Mouse (Mus musculus) liver, embryonic 11.5 days (tissue): ENCODE results near the gene Usp28. TPM values are rescaled to one million over a fixed set of nuclear protein-coding genes. Genes with fewer than 3 reads are reported as not detected.

Experiments
- ATAC-seq: fragments of 200-750 bp; cut with Nextera tagmentation; replicated peaks from 2 replicates; pipeline ENCODE4 v1.8.0; 2017; ENCODE audit warnings: moderate number of reproducible peaks, mild to moderate bottlenecking, moderate TSS enrichment, moderate library complexity; ENCODE audit not compliant: low FRiP score
- DNase-seq: peaks from one replicate; pipeline ENCODE4 v3.0.0-alpha.2; 2017; ENCODE audit warnings: low spot score
- H3K27ac ChIP-seq: fragments of 300-500 bp; sonication (generic); 2 replicates; pipeline ENCODE4 v1.5.1; 2014; ENCODE audit warnings: mild to moderate bottlenecking, low read depth, low read length, control low read depth
- H3K27me3 ChIP-seq: fragments of 300-500 bp; sonication (generic); replicated peaks from 2 replicates; pipeline ENCODE4 v1.6.1; 2014; ENCODE audit warnings: low read length, mixed read lengths; ENCODE audit not compliant: control insufficient read depth, insufficient read depth
- H3K36me3 ChIP-seq: fragments of 300-500 bp; sonication (generic); 2 replicates; pipeline ENCODE4 v1.6.1; 2014; ENCODE audit warnings: mild to moderate bottlenecking, low read length, moderate library complexity, mixed read lengths; ENCODE audit not compliant: control insufficient read depth, insufficient read depth
- H3K4me1 ChIP-seq: fragments of 300-500 bp; sonication (generic); replicated peaks from 2 replicates; pipeline ENCODE4 v1.6.1; 2014; ENCODE audit warnings: low read length, mixed read lengths; ENCODE audit not compliant: control insufficient read depth, insufficient read depth
- H3K4me2 ChIP-seq: fragments of 300-500 bp; sonication (generic); 2 replicates; pipeline ENCODE4 v1.6.1; 2014; ENCODE audit warnings: mild to moderate bottlenecking, control low read depth, moderate library complexity
- H3K4me3 ChIP-seq: fragments of 300-500 bp; sonication (generic); 2 replicates; pipeline ENCODE4 v1.5.1; 2014; ENCODE audit warnings: low read depth, low read length, control low read depth
- H3K9ac ChIP-seq: fragments of 300-500 bp; sonication (generic); 2 replicates; pipeline ENCODE4 v1.6.1; 2014; ENCODE audit warnings: low read depth, low read length, control low read depth
- H3K9me3 ChIP-seq: fragments of 300-500 bp; sonication (generic); 2 replicates; pipeline ENCODE4 v1.6.1; 2016; ENCODE audit warnings: low read length, inconsistent platforms, mixed read lengths; ENCODE audit not compliant: control insufficient read depth
- WGBS: fragments of 180-500 bp; shearing (Covaris S2); extraction: QIAGEN DNeasy Blood & Tissue Kit; methylation state at CpG from one replicate; pipeline ENCODE4 v1.1.7; 2014; 5-methylcytosine and 5-hydroxymethylcytosine counted together
- polyA plus RNA-seq: library from polyadenylated mRNA; unstranded; fragments of >200 nt; fragmentation: Nextera tagmentation; extraction: Ambion mirVana; gene quantifications from 2 replicates; pipeline ENCODE4 v1.2.1, GENCODE M21; 2014

The Usp28 gene
- polyA plus RNA-seq: 15.2 and 15.4 TPM in 2 replicates

DNA sequence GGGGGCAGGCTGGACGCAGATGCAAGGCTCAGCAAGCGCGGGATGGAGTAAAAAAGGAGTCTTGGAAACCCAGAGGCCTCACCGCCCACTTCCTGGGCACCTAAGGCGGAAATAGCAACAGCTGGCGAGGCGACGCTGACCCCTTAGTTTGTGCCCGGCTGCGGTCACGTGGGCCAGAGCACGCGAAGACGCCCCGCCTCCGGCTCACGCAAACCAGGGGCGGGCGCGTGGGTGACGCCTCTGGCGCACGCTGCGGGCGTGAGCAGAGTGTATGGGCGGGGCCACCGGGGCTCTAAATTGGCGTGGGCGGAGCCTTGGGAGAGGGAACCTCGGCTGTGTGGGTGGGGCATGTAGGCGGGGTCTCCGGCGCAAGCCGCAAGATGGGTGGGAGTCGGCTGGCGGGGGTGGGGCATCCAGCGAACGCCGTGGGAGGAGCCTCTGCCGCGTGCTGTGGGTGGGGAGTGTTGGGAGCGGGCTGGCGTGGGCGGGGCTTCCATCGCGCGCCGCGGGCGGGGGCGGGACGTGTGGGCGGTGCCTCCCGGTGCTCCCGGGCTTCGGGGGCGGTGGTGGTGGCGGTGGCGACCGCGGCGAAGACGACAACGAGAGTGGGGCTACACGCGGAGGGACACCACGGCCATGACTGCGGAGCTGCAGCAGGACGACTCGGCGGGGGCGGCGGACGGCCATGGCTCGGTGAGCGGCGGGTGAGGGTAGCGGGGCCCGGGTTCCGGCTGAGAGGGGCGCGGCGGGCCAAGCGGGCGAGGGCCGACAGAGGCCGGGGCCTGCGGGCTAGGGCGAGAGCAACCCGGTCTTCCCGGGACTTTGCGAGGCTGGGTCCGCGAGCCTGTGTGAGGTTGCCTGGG, at the start of gene Usp28:
Gene Usp28 (plus strand): TSS at position 531 of the 863 bp plus-strand sequence.
- H3K27ac ChIP-seq: peak within 1 kb of the TSS; percentile 84

DNA sequence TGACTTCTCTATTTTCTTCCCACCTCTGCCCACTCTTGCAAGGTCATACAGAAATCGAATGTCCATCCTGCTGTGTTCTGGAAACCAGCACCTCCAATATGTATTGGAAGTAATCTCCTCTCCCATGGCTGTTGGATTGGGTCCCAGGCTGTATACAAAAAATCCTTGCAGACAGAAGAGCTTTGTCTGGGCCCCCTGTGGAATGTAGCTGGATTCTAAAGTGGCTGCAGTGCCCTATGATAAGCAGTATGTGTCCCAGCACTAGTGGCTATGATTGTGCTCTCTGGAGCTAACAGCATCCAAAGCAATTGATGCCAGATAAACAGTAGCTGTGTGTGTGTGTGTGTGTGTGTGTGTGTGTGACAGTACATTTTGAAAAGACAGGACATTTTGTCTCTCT, 42.8 kb upstream of the Usp28 start:
- Histone ChIP-seq H3K4me1 (no peaks in the 10 kb centered on the region), H3K9ac (no peak overlapping the region), H3K36me3 (no peaks in the 10 kb centered on the region), H3K27me3 (no peaks in the 10 kb centered on the region), H3K27ac (no peak overlapping the region), H3K4me3 (no peak overlapping the region), H3K4me2 (no peak overlapping the region), H3K9me3 (no peaks in the 10 kb centered on the region)
- ATAC-seq (no peak), DNase-seq (no peak)
- 70% methylated on average over 1 of the region's 1 CpGs for WGBS

More for the DNA sequence above, at the start of gene Usp28:
- Histone ChIP-seq H3K9ac (peak within 1 kb of the TSS; percentile 72), H3K9me3 (no peaks in the 10 kb centered on the region), H3K36me3 (no peaks in the 10 kb centered on the region), H3K4me3 (peak within 1 kb of the TSS; percentile 81), H3K27me3 (no peaks in the 10 kb centered on the region), H3K4me1 (peaks cover 23% of the 10 kb centered on the region), H3K4me2 (peak within 1 kb of the TSS; percentile 97)
- WGBS: under 1% methylated on average over 85 of the region's 94 CpGs
- DNase-seq: peak; percentile 99
- ATAC-seq: peak; percentile 93

DNA sequence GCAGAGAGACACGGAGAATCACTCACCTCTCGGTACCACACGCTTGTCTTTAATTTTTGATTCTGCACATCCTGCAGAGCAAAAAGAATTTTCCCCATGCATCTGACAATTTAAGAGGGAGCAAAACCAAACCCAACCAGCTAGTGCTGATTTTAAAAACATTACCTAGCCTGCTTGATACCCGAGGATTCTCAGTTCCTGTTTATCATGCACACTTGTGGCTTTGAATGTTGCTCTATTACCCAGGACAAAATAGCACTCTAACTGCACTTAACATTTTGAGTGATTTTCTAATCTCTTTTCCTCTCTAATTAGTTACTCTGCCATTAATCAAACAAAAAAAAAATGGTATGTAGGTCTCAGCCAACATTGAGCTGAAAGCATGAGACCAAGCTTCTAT, 37.6 kb upstream of the Usp28 start:
- Histone ChIP-seq H3K4me3 (no peak overlapping the region), H3K27me3 (no peaks in the 10 kb centered on the region), H3K4me1 (no peaks in the 10 kb centered on the region), H3K36me3 (no peaks in the 10 kb centered on the region), H3K9me3 (no peaks in the 10 kb centered on the region), H3K9ac (no peak overlapping the region), H3K4me2 (no peak overlapping the region), H3K27ac (no peak overlapping the region)
- ATAC-seq: no peak
- 79% methylated on average over 4 of the region's 4 CpGs for WGBS
- no peak for DNase-seq

DNA sequence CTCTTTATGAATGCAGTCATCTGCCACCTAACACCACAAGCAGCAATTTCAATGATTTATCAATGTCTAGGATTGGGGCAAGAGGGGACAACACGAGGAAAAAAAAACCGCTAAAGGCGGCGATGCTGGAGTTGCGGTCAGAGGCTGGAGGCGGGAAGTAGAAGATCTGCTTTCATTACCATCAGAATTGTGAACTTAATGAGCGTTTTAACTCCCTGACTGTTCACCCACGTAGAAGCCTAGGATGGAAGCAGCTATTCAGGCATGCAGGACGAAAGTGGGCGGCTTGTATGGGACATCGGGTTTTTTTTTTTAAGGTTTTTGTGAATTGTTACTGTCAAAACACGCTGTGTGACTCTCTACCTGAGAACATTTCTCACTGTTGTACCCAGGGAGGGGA, 23.9 kb upstream of the Usp28 start:
- H3K4me2 ChIP-seq: no peak overlapping the region
- DNase-seq: no peak
- H3K9me3 ChIP-seq: no peaks in the 10 kb centered on the region
- 39% methylated on average over 12 of the region's 12 CpGs for WGBS
- H3K4me3 ChIP-seq: no peak overlapping the region
- H3K27me3 ChIP-seq: peaks cover 20% of the 10 kb centered on the region
- no peak overlapping the region for H3K9ac ChIP-seq
- H3K4me1 ChIP-seq: no peaks in the 10 kb centered on the region
- no peaks in the 10 kb centered on the region for H3K36me3 ChIP-seq
- H3K27ac ChIP-seq: no peak overlapping the region
- no peak for ATAC-seq

DNA sequence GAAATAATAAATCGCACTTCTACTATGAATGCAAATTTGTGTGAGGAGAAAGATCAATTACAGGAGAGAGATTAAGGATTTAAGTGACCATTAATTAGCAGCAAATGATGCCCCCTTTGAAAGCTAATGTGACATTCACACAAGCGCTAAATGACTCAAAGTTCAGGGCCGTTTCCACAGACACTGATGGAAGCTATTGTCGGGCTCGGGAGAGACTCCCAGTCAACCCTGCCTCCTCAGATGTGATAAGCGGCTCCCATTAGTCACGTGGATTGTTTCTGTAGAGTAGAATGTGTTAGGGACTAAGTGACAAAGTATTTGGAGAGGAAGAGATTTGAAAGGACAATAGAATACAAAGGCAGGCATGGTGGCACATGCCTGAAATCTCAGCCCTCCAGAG, 23.0 kb upstream of the Usp28 start:
- Histone ChIP-seq H3K4me3 (no peak overlapping the region), H3K4me1 (no peaks in the 10 kb centered on the region), H3K27me3 (peaks cover 20% of the 10 kb centered on the region), H3K9me3 (no peaks in the 10 kb centered on the region), H3K36me3 (no peaks in the 10 kb centered on the region), H3K27ac (no peak overlapping the region), H3K9ac (no peak overlapping the region), H3K4me2 (no peak overlapping the region)
- WGBS: 31% methylated on average over 7 of the region's 7 CpGs
- ATAC-seq (no peak), DNase-seq (no peak)

DNA sequence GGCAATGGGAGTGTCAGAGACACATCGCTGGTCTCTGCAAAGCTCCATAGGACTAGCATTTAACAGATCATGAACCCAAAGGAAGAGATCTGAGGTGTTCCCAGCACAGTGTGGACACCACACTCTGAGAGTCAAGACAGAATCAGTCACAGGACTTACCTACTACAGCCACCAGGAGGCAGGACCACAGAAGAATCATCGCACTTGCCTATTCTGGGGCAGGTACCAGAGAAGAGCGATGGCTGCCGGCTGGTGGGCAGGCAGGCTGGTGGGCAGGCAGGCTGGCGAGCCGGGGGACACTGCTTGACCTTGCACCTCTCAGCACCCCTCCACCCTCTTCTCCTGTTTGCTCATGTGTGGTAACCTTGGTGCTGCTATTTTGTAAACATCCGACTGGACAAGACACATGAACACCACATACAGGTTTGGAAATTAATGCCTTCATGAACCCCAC, 20.6 kb upstream of the Usp28 start, which contains the start of gene Htr3b:
Gene Htr3b (minus strand): TSS at position 404 of the 454 bp plus-strand sequence.
- Histone ChIP-seq H3K4me1 (no peaks in the 10 kb centered on the region), H3K9me3 (no peaks in the 10 kb centered on the region), H3K27ac (no peak within 1 kb of the TSS), H3K36me3 (no peaks in the 10 kb centered on the region), H3K4me2 (no peak within 1 kb of the TSS), H3K9ac (no peak within 1 kb of the TSS), H3K27me3 (peaks cover 20% of the 10 kb centered on the region), H3K4me3 (no peak within 1 kb of the TSS)
- no peak for ATAC-seq
- DNase-seq: no peak
- WGBS: 56% methylated on average over 7 of the region's 7 CpGs

DNA sequence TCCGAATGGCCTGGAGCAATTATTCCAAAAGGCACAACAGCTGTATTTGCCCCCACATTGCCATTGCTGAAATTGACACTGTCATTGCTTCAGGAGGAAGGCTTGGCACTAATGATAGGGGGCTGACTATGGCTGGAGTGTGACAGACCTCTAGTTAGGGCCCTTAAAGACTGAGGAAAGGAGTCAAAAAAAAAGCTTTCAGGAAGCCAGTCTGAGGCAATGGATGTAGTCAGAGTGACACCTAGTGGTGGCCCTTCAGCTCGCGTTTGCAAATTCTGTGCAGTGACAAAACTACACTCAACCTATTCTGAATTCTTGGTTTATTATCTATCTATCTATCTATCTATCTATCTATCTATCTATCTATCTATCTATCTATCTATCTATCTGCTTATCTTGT, 12.7 kb upstream of the Usp28 start:
- Histone ChIP-seq H3K36me3 (no peaks in the 10 kb centered on the region), H3K27me3 (no peaks in the 10 kb centered on the region), H3K4me3 (no peak overlapping the region), H3K9me3 (no peaks in the 10 kb centered on the region), H3K4me2 (no peak overlapping the region), H3K9ac (no peak overlapping the region), H3K4me1 (no peaks in the 10 kb centered on the region), H3K27ac (no peak overlapping the region)
- 32% methylated on average over 3 of the region's 3 CpGs for WGBS
- no peak for DNase-seq
- ATAC-seq: no peak

DNA sequence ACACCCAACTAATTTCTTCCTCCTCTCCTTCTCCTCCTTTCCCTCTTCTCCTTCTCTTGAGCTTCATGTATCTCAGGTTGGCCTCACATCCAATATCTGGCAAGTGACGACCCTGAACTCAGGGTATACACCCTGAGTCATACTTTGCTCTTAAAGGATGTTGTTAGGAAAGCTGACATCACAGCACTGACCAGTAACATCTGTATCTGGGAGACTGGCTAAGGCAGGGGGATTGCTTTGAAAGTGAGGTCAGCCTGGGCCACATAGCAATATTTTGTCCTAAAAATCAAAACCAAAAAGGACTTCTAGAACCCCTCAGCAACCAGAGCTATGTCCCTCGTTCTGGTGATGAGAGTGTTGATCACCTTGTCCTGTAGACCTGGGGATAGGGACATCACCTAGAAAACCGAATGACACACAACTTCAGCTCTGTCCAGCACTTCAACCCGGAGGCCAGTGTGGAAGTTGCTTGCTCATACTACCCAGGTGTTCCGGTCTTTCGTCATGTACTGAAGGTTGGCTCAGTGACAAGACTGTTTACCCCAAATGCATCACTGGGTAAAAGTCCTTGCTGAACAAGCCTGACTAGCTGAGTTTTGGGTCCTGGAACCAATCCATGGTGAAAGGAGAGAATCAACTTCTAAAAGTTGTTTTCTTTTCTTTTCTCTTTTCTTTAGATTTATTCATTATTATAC, 8.4 kb upstream of the Usp28 start:
- H3K9me3 ChIP-seq: no peaks in the 10 kb centered on the region
- no peaks in the 10 kb centered on the region for H3K27me3 ChIP-seq
- H3K4me3 ChIP-seq: no peak overlapping the region
- 69% methylated on average over 6 of the region's 6 CpGs for WGBS
- no peak overlapping the region for H3K9ac ChIP-seq
- H3K36me3 ChIP-seq: no peaks in the 10 kb centered on the region
- H3K4me1 ChIP-seq: peaks cover 4% of the 10 kb centered on the region
- no peak overlapping the region for H3K27ac ChIP-seq
- no peak for DNase-seq
- no peak overlapping the region for H3K4me2 ChIP-seq
- no peak for ATAC-seq
